Mouse (Mus musculus): ENCODE data around the gene Per3. TPM values are rescaled to one million over a fixed set of nuclear protein-coding genes. Genes with fewer than 3 reads are reported as not detected.

Gene Per3
- polyA plus RNA-seq, 1 experiment, result 6.7 TPM

- 37% methylated on average over 13 of the region's 13 CpGs for WGBS
- TF ChIP-seq CTCF (IDR thresholded peaks at IDR 0.05; ENCODE audit: control insufficient read depth, insufficient read depth, low read length) (peak; percentile 49), POLR2A (IDR thresholded peaks at IDR 0.05; ENCODE audit: borderline replicate concordance, control insufficient read depth, low read depth, low read length) (no peak)
- H3K4me1 ChIP-seq (ENCODE audit: control insufficient read depth, insufficient read depth, low read length), result no peaks in the 10 kb centered on the region; the same call in 1 of the 2 replicates
- H3K27ac ChIP-seq (ENCODE audit: control insufficient read depth, insufficient read depth, low read depth, low read length, poor library complexity), result no peak overlapping the region
- H3K4me3 ChIP-seq (replicated peaks; ENCODE audit: control insufficient read depth, low read depth, low read length), result no peak overlapping the region
These were observed 28.8 kb upstream of the Per3 start for GRCm38 (mm10) chr4:151073108-151073744.

GRCm38 (mm10) chr4:151070962-151071361 lies 26.5 kb upstream of the Per3 start:
- no peak overlapping the region for H3K27ac ChIP-seq (ENCODE audit: control insufficient read depth, insufficient read depth, low read depth, low read length, poor library complexity)
- WGBS, result 16% methylated on average over 7 of the region's 7 CpGs
- no peak overlapping the region for H3K4me3 ChIP-seq (replicated peaks; ENCODE audit: control insufficient read depth, low read depth, low read length)
- no peaks in the 10 kb centered on the region; the same call in 1 of the 2 replicates for H3K4me1 ChIP-seq (ENCODE audit: control insufficient read depth, insufficient read depth, low read length)
- TF ChIP-seq CTCF (IDR thresholded peaks at IDR 0.05; ENCODE audit: control insufficient read depth, insufficient read depth, low read length) (no peak), POLR2A (IDR thresholded peaks at IDR 0.05; ENCODE audit: borderline replicate concordance, control insufficient read depth, low read depth, low read length) (no peak)

- TF ChIP-seq CTCF (IDR thresholded peaks at IDR 0.05; ENCODE audit: control insufficient read depth, insufficient read depth, low read length) (no peak), POLR2A (IDR thresholded peaks at IDR 0.05; ENCODE audit: borderline replicate concordance, control insufficient read depth, low read depth, low read length) (no peak)
- Histone ChIP-seq H3K27ac (ENCODE audit: control insufficient read depth, insufficient read depth, low read depth, low read length, poor library complexity) (no peak overlapping the region), H3K4me1 (ENCODE audit: control insufficient read depth, insufficient read depth, low read length) (no peaks in the 10 kb centered on the region; the same call in 1 of the 2 replicates), H3K4me3 (replicated peaks; ENCODE audit: control insufficient read depth, low read depth, low read length) (no peak overlapping the region)
- 5% methylated on average over 4 of the region's 4 CpGs for WGBS
These were observed 24.3 kb upstream of the Per3 start for GRCm38 (mm10) chr4:151068751-151069150.

- Histone ChIP-seq H3K4me3 (replicated peaks; ENCODE audit: control insufficient read depth, low read depth, low read length) (no peak overlapping the region), H3K27ac (ENCODE audit: control insufficient read depth, insufficient read depth, low read depth, low read length, poor library complexity) (no peak overlapping the region), H3K4me1 (ENCODE audit: control insufficient read depth, insufficient read depth, low read length) (peaks cover 1% of the 10 kb centered on the region; the same call in 1 of the 2 replicates)
- no peak for TF ChIP-seq CTCF (IDR thresholded peaks at IDR 0.05; ENCODE audit: control insufficient read depth, insufficient read depth, low read length)
- no peak for TF ChIP-seq POLR2A (IDR thresholded peaks at IDR 0.05; ENCODE audit: borderline replicate concordance, control insufficient read depth, low read depth, low read length)
- WGBS, result 94% methylated on average over 4 of the region's 4 CpGs
These were observed 15.1 kb upstream of the Per3 start for GRCm38 (mm10) chr4:151059566-151059965.

GRCm38 (mm10) chr4:151058634-151059033 lies 14.2 kb upstream of the Per3 start:
- Histone ChIP-seq H3K4me1 (ENCODE audit: control insufficient read depth, insufficient read depth, low read length) (peaks cover 1% of the 10 kb centered on the region; the same call in 1 of the 2 replicates), H3K27ac (ENCODE audit: control insufficient read depth, insufficient read depth, low read depth, low read length, poor library complexity) (no peak overlapping the region), H3K4me3 (replicated peaks; ENCODE audit: control insufficient read depth, low read depth, low read length) (no peak overlapping the region)
- 86% methylated on average over 4 of the region's 4 CpGs for WGBS
- TF ChIP-seq CTCF (IDR thresholded peaks at IDR 0.05; ENCODE audit: control insufficient read depth, insufficient read depth, low read length) (no peak), POLR2A (IDR thresholded peaks at IDR 0.05; ENCODE audit: borderline replicate concordance, control insufficient read depth, low read depth, low read length) (no peak)

- TF ChIP-seq CTCF (IDR thresholded peaks at IDR 0.05; ENCODE audit: control insufficient read depth, insufficient read depth, low read length) (no peak), POLR2A (IDR thresholded peaks at IDR 0.05; ENCODE audit: borderline replicate concordance, control insufficient read depth, low read depth, low read length) (peak; percentile 55; the same call in 1 of the 2 replicates)
- H3K27ac ChIP-seq (ENCODE audit: control insufficient read depth, insufficient read depth, low read depth, low read length, poor library complexity), result peak within 1 kb of the TSS; percentile 98
- under 1% methylated on average over 114 of the region's 114 CpGs for WGBS
These were observed 13.2 kb upstream of the Per3 start, which contains the start of gene Vamp3 for GRCm38 (mm10) chr4:151057347-151058321. Gene Vamp3 (minus strand): TSS chr4:151057963.

GRCm38 (mm10) chr4:151051162-151051561 lies 6.7 kb upstream of the Per3 start:
- 46% methylated on average over 1 of the region's 1 CpGs for WGBS
- no peak for TF ChIP-seq POLR2A (IDR thresholded peaks at IDR 0.05; ENCODE audit: borderline replicate concordance, control insufficient read depth, low read depth, low read length)
- TF ChIP-seq CTCF (IDR thresholded peaks at IDR 0.05; ENCODE audit: control insufficient read depth, insufficient read depth, low read length), result no peak
- Histone ChIP-seq H3K4me1 (ENCODE audit: control insufficient read depth, insufficient read depth, low read length) (peaks cover under 1% of the 10 kb centered on the region; the same call in 1 of the 2 replicates), H3K4me3 (replicated peaks; ENCODE audit: control insufficient read depth, low read depth, low read length) (no peak overlapping the region), H3K27ac (ENCODE audit: control insufficient read depth, insufficient read depth, low read depth, low read length, poor library complexity) (no peak overlapping the region)

More at GRCm38 (mm10) chr4:151057347-151058321, 13.2 kb upstream of the Per3 start, which contains the start of gene Vamp3:
- H3K4me1 ChIP-seq (ENCODE audit: control insufficient read depth, insufficient read depth, low read length), result peaks cover 1% of the 10 kb centered on the region; the same call in 1 of the 2 replicates
- peak within 1 kb of the TSS; percentile 83 for H3K4me3 ChIP-seq (replicated peaks; ENCODE audit: control insufficient read depth, low read depth, low read length)

GRCm38 (mm10) chr4:151046524-151046923 lies 2.1 kb upstream of the Per3 start:
- H3K4me1 ChIP-seq (ENCODE audit: control insufficient read depth, insufficient read depth, low read length), result no peaks in the 10 kb centered on the region; the same call in 1 of the 2 replicates
- WGBS, result 86% methylated on average over 3 of the region's 3 CpGs
- no peak overlapping the region for H3K27ac ChIP-seq (ENCODE audit: control insufficient read depth, insufficient read depth, low read depth, low read length, poor library complexity)
- TF ChIP-seq CTCF (IDR thresholded peaks at IDR 0.05; ENCODE audit: control insufficient read depth, insufficient read depth, low read length), result no peak
- TF ChIP-seq POLR2A (IDR thresholded peaks at IDR 0.05; ENCODE audit: borderline replicate concordance, control insufficient read depth, low read depth, low read length), result no peak
- no peak overlapping the region for H3K4me3 ChIP-seq (replicated peaks; ENCODE audit: control insufficient read depth, low read depth, low read length)
